Mouse (Mus musculus): ENCODE data around the gene Dop1b.

DNA sequence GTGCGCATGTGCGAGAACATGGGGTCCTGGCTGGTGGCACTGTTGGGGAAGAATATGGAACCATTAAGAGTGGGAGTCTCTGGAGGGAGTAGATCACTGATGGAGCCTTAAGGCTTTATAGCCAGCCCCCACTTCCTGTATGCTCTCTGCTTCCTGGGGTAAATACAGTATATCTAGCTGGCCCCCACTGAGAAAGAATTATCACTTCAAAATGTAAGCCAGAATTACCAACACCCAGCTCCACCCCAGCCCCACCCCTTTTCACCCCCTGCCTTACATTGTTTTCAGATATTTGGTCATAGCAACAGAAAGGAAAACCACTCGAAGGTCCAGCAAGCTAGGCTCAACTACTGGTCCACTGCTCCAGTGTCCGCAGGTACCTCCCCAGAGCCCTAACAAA, 76.7 kb downstream of the Dop1b start:
- TF ChIP-seq CTCF (IDR thresholded peaks at IDR 0.05; ENCODE audit: low read depth), result no peak
- no peak for TF ChIP-seq EP300 (IDR thresholded peaks at IDR 0.05; ENCODE audit: low read depth)

All from liver, embryonic 14.5 days (tissue).